Mouse (Mus musculus) heart, adult 11 months (tissue): ENCODE data around the gene Iqck.

ENCODE experiments used
- DNase-seq: peaks from one replicate; pipeline ENCODE4 v3.0.0; 2022

Gene Iqck

DNA sequence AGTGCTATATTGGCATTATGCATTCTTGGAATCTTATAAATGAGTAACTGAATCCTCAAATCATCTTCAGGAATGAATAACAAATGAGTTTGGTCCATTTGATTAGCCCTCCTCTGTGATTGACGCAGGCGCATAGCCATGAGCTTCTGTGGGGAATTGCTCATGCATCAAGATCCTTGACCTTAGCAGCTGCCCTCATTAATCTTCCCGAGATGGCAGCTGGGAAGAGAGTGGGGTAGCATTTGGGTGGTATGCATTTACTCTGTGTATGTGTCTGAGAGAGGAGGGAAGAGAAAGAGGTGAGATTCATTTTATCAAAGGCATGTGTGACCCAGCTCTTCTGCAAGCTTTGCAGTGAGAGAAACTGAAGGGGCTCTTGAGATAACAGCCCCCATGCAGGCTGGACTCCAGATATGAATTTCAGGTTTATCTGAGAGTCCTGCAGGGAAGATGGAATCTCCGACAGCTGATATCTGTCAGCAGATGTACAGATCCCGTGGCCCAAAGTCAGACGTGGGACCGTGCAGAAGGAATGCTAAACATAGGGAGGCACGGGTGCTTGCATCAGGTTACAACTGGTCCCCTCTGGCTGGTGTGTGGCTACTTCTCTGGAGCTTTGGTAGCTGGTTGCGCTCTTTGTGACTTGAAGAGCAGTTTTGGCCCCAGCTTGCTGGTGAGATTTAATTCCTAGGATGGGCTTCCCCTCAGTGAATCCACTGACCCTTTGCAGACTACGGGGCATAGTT is 63.9 kb downstream of the Iqck start:
- DNase-seq = peak; percentile 62

DNA sequence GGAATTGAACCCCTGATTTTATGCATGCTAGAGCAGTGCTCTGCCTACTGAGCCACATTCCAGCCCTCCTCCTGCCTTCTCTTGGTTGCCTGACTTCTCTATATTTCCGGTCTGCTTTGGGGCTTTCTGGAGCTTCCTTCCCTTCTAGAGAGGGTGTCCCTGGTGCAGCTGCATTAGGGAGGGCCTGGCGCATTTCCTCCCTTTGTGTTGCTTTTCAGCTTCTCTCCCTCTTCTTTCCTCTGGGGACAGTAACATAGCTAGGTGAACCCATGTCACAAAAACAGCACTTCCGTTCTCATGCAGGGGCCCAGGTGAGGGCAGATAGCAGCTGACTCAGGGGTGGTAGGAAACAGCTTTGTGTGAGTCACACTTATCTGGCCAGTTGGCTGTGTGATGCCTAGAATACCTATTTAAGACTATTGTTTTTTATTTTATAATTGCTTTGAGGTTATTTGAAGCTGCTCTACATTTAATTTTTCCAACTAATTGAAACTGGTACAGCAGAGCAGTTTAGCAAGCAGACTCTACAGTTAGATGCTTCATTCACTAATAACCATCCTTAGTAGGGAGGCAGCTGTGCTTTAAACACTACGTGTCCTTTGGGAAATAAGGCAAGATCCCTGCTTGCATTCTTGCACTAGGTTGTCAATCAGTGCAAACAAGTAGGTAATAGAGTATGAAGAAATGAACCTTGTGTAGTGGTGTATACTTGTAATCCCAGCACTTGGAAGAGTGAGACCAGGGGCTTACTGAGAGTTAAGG is 67.1 kb downstream of the Iqck start:
- peak; percentile 97 for DNase-seq

DNA sequence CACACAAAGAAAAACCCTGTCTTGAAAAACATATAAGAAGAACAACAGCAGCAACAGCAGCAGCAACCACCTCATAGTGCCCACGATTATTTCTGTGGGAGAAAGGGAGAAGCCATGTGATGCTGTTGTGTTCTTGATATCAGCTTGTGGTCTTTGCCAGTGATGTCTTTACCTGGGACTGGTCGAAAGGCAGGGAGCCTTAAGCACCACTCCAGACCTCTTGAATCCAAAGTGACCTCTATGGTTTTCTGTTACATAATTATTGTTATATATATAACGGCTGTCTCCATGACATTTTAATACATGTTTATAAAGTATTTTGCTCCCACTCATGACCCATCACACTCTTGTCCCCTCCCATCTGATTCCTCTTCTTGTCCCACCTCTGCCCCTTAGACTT is 70.0 kb downstream of the Iqck start:
- no peak for DNase-seq

DNA sequence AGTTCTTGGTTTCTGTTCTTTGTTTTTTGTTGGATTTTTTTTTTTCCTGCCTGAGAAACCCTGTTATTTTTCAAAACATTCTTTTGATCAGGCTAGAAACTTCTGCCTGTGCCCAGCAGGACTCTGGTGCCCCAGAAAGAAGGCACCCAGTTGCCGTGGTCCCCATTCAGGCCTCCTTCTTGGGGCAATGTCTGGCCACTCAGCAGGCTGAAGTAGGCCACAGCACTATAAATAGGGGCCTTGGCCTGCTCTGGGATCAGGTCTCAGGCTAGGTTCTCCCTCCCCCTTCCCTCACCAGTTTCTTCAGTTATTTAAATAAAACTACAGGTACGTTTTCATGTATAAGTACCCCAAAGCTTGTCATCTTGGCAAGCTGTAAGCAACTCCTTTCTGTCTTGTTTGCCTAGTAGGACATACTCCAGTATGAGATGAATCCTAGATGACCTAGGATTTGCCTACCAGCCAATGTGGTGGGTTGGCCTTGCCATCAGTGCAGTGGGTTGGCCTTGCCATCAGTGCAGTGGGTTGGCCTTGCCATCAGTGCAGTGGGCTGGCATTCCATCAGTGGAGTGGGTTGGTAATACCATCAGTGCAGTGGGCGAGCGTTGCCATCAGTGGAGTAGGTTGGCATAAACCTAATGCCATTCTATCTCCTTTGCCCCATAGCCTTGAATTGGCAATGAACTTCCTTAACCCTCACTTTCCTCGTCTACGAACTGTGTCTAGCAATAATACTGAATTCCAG is 71.1 kb downstream of the Iqck start:
- DNase-seq = peak; percentile 83

DNA sequence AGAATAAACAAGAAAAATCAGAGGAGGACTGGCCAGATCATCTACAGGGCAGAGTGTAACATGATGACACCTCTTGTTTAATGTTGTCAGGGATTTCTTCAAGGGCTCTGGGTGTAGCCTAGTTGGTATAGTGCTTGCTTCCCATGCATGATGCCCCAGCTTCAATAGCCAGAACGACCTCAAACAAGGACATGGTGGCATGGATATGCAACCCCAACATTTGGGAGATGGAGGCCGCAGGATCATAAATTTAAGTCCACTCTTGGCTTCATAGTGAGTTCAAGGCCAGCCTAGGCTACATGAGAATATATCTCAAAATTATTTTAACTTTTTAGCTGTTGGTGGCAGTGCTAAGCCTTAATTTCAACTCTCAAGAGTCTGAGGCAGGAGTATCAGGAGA is 71.7 kb downstream of the Iqck start:
- DNase-seq = peak; percentile 80

DNA sequence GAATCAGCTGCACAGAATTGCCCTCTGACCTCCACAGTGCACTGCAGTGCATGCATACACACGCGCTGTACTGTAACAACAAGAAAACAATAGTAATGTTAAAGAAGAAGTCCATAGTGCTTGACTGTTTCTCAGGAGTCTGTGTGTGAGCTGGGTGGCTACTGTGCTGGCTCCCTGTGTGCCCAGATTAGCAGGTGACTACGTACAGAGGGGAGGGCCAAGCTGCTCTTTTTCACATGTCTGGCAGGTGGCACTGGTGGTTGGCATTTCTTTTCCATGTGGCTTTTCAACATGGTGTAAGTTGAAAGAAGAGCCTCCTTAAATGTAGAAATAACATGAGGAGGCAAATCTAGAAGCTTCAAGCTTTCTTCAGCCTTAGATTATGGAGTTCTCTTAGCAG is 72.8 kb downstream of the Iqck start:
- peak; percentile 86 for DNase-seq

DNA sequence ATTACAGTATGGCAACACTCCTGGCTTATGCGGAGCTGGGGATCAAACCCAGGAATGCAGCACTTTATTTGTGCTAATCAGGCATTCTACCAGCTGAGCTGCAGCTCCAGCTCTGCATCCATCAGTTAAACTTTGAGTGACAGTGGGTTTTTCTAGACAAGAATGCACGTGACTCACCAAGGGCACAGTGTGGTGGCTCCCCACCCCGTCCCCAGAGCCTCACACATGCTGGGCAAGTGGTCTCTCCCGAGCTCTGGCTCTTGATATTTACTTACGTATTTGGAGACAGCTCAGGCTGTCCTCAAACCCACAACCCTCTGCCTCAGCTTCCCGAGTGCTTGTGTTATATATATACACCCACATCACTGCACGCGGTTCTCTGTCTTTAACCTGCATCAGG is 73.4 kb downstream of the Iqck start:
- DNase-seq = peak; percentile 83

DNA sequence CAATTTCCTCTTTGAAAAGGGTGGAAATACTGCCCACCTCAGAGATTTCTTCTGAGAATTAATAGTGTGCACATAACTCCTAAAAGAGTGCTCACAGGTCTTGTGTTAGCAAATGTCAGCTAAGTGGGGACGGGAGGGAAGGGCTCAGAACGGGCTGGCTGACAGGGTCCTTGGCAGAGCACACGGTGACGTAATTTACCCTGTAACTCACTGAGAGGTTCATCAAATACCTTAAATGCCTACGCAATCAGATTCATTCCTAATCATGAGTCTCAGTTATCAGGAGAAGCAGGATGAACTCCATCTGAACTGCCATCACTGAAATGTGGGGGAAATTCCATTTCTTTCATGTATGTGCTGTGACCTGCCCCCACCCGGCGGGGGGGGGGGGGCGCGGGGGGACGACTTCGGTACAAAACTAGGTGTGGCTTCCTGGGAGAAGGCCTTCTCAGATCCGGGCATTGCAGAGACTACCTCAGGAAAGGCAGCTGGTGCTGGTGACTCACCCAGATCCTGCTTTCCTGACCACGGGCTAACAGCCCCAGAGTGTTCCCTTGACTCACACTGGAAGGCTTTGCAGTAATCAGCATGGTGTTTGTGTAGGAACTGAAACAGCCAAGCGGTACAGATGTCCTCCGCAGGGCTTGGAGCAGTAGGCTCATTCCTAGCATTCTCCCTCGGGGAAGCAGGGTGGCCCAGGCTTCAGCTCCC is 74.2 kb downstream of the Iqck start:
- DNase-seq = peak; percentile 99

DNA sequence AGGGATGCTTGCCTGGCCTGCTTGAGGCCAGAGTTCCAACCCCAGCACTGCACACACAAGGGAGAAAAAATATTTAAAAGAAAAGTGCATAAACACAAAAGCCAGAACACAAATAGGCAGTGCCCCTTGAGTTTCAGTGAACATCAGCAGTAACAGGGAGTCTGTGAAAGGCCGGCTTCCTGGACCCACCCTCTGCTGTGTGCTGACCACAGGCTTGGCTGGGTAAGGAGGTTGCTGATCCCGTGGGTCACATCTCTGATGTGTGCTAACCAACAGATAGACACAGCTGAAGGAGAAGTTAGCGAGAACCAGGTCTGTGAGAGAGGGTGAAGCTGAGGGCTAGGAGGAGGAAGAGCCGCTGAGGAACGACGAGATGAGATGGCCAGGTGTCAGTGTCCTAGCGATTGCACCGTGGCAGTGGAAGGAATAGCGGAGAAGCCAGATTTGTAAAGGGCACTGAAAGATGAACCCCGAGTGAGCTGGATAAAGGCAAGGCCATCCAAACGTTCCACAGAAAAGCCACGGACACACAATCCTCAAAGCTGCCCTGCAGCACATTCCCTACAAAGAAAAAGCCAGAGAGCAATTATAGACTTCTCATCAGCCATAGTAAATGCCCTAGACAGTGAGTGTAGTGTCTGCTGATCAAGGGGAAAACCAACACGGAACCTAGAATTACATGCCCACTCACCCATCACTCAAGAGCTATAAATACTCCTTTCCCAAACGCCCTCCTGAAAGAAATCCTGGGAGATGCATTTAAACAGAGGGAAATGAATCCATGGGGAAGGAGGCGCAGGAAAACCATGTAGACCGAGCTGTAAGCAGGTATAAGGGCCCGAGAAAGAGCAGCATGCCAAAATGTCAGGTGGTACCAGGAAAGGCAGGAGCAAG is 76.2 kb downstream of the Iqck start:
- DNase-seq = no peak

DNA sequence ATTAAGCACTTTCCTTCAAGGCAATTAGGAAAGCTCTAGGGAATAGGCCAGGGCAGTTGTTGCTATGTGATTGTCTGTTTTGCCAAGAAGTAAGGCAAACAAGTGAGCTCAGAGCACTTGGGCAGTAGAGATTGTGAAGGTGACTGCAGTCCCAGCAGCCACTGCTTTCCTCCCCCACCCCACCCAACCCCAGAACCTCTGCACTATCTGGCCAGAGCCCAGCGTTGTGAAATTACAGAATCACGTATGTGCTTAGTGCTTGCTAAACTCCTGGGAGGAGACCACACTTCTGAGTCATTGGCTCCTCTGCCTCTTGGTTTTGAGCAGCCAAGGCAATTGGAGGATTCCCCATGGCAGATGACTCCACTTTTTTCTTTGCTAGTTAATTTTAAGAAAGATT is 79.8 kb downstream of the Iqck start:
- DNase-seq = peak; percentile 98

DNA sequence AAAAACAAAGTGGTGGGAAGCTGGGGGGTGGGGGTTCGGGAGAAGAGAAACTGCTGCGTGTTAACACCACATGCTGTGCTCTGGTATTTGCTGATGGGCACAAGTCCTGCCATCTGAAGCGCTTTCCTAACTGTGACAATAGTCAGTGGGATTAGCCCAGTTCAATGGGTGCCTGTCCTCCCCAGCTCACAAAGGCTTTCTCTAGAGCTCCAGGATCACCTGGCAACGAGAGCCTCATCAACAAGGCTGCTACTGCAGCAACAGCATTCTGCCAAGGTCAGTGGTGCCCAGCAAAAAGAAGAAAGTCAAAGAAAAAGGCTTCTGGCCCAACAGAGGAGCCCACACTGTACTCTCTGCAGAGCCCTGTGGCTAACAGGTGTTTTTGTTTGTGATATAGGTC is 81.3 kb downstream of the Iqck start:
- DNase-seq = no peak

DNA sequence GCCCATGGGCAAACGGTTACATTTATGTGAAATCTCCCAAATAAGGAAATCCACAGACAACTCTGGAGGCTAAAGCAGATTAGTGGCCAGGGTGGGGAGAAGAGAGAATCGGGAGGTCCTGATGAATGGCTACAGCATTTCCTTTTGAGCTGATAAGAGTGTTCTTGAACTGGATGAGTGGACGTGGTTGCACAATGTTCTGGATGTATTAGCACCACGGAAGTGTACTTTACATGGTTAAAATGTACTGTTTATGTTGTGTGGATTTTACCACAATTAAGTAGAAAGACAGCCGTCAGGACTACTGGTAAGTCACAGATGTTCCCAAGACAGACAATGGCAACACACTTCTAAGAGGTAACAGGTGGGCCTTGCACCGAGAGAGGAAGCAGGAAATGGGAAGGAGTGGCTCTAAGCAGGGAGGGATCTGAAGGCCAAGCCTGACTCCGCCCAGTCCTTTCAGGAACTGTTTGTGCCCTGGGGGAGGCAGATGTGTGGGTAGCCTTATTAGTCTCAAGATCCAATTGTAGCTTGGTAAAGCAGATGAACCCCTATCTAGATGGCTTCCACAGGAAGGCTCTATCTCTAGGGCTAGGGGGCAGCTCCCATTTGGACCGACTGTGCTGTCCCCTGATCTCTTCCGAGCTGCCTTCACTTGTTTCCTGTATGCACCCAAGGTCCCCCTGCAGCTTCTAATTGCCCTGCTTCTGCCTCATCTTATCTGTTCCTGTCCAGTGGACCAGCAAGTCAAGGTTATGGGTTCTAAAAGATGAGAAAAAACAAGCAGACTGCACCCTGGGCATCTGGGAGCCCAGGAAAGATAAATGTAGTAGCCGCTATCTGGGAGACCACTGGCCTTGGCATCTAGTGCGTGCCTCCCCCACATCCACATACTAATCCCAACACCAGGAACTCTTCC is 82.2 kb downstream of the Iqck start:
- DNase-seq = peak; percentile 95

DNA sequence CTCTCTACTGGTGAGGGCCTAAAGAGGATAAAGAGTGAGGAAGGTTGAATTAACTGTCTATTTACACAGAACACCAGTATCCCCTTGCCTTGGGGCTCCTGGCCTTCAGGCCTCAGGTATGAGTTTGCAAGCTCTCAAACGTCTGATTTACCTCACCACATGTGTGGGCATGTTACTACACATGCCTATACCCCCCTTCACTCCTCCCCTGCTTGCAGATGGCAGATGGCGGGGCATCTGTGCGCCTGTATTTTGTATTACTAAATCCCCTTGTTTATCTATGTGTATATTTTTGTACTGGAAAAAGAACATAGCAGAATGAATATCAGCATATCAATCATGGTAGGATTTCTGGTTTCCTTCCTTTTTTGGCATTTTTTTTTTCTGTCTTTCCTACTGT is 86.7 kb downstream of the Iqck start:
- no peak for DNase-seq

DNA sequence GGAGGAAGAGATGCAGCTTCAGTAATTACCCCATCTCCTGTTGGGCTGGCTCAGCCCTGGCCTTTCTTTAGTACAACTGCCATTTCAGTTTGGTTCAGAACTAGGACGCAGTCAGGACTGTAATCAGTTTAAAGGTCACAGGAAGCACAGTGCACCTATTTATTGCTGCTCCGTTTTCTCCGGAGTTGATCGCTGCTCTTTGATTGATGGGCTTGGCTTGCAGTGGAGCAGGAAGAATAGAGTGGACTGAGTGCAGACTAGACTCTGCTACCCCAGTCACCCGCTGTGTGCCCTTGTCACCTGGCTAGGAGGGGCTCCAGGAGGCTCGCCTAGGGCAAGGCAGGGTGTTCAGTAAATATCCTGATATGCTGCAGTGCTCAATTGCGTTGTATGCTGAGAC is 87.6 kb downstream of the Iqck start:
- DNase-seq = no peak

DNA sequence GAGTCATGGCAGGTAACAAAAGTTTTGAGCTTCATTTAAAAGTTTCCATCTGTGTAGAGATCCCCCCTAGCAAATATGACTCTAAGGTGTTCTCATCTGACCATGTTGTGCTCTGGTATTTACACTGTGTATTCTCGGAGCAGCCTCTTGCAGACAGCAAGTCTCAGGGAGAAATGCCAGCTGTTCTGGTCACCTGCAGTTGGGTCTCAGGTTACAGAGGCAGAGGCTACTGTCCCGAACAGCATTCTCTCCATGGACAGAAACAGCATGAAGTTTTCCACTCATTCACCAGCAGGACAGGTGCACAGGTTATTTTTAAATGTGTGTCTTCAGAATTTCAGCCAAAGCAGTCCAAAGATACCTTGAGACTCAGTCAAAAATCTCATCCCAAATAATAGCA is 89.3 kb downstream of the Iqck start:
- no peak for DNase-seq

DNA sequence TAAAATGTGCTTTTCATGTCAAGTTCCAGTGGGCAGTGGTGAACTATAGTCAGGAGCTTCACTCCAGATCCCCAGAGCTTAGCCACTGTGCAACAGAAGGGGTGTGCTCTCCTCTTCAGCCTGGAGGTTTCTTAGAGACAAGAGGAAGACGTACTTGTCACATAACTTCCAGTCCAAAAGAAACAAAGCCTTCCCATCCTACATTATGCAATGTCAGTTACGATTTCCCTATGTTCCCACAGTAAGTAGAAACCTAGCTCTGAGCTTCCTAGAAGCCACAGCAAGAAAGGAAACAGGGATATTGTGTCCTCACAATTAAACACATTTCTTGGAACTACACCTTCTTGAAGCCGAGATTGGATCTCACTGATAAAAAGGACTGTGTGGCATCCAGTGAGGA is 91.7 kb downstream of the Iqck start:
- no peak for DNase-seq

DNA sequence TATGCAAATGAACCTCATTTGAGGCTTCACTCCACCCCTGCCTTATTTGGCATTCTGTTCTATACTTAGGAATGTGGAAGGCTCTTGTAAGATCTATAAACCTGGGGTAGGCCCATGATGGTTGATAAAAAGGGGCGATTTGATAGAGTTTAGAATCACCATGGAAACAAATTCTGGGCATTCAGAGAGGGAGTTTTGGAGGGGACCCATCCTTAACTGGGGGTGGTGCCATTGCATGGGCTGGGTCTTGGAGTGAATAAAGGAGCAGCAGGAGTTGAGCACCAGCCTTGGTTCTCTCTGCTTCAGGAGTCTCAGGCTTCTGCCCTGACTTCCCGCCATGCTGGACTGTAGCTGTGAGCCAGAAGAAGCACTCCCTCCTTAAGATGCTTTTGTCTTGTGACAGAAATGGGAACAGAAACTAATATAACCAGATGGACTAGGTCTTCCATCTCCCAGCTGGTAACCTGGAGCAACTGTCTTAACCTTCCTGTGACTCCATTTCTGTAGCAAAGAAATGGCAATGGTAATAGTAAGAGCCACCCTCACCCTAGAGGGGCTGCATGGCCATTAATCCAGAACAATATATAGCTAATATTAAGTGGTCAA is 93.2 kb downstream of the Iqck start:
- no peak for DNase-seq

DNA sequence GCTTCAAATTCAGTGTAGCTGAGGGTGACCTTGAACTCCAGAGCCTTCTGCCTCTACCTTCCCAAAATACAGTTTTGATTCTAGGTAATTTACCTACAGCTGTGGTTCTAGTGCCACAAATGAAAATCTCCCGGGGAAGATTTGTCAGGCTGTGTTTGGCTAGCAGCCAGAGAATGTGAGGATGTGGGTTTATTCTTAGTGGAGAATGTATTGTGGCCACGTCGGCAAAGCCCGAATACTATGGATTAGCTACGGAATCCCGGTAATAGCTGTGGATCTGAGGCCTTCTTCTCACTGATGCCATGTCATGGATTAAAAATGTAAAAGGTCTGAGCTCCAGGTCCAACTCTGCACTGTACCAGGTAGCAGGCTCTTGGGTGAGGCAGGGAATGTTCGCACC is 94.2 kb downstream of the Iqck start:
- no peak for DNase-seq

DNA sequence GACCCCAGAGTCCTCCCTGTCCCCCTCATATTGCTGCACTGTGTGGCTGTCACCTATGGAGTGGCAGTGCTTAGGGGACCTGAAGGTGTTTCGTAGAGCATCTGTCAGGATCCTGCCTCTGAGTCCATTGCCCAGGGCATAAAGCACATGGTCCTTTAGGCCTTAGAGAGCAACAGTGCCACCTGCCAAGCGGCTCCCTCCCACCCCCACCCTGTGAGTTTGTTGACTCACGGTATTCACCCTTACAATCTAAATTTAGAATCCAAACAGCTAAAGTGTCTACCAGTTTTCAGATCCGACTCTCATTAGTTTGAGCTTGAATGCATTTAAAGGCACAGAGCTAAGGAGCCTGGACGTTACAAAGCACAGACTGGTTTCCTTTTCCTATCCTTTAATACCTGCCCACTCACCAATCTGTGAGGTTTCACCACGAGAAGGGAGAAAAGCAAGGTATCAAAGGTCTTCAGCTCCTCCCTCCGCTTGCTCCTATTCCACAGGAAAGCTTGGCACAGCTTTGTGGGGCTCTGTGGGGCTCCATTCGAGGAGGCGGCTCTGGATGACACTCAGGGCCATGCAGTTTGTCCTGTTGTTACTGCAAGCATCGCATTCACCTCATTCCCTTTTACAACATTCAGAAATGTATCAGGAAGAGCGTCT is 98.2 kb downstream of the Iqck start:
- DNase-seq = no peak

DNA sequence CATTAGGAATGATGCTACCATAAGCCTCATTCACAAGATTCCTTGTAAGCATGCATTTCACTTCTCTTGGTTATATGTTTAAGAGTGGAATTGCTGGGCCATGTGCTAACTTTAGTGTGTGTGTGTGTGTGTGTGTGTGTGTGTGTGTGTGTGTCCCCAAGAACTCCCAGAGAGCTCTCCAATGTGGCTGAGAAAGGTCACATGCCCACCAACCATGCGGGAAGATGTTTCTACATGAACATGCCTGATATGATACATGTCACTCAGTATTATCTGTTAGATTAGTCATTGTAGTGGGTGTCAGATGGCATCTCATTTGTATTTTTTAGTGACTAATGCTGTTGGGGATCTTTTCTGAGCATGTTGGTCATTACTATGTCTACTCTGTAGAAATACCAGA is 99.4 kb downstream of the Iqck start:
- DNase-seq = no peak
